Mouse (Mus musculus) spleen, adult 2 months (tissue): ENCODE measurements around the gene Gm10073.

Experiments used
- CTCF ChIP-seq: fragments of 200-500 bp; IDR thresholded peaks from 2 replicates; pipeline ENCODE4 v1.5.1; 2011; ENCODE audit warnings: mild to moderate bottlenecking, inconsistent platforms; ENCODE audit not compliant: insufficient read depth, insufficient read length, insufficient replicate concordance; ENCODE audit errors: extremely low read depth
- POLR2A ChIP-seq: fragments of 200-500 bp; IDR thresholded peaks from 2 replicates; pipeline ENCODE4 v1.6.1; 2011; ENCODE audit warnings: low read depth, low read length, inconsistent platforms

DNA sequence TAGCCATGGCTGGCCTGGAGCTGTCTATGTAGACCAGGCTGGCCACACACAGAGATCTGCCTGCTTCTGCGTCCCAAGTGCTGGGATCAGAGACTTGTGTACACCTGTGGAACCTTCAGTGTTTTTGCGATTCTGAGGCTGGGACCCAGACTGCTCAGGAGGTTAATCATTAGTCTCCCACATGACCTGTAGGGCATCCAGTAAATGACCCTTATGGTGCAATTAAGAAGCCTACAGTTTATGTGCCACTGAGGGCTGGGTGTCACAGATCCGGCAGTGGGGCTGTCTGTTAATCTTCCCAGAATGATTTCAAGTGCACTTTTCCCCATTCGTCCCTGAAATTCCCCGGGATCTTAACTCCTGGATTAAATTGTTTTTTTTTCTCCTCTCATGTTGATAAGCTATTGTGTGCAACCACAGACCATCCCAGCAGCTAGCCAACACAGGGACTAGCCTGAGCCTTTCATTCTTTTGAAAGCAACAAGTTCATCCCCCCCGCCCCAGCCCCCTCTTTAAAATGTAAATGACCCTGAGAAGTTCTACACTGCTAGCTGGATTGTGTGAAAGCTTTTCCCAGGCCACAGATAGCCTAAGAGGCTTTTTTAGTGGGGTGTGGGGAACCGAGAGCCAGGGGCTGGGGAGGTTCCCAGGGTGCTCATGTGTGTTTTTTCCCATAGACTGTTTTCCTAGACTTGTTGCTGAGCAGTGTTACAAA, 26.2 kb upstream of the Gm10073 start:
- TF ChIP-seq CTCF (no peak), POLR2A (no peak)
